Mouse (Mus musculus): ENCODE data around the gene Nck2.

- TF ChIP-seq CTCF (IDR thresholded peaks at IDR 0.05; ENCODE audit: borderline replicate concordance, insufficient read depth, low read length) (no peak), POLR2A (IDR thresholded peaks at IDR 0.05; ENCODE audit: low read depth, low read length) (no peak)
Measured at GRCm38 (mm10) chr1:43397096-43397495, 47.3 kb upstream of the Nck2 start.
